Mouse (Mus musculus): ENCODE measurements at regions not wholly inside any gene's neighbourhood (a gene's known extent, or its start where the extent isn't known, plus 50 kb on each side); places are given as distances from the start of the nearest gene placed in this dataset.
A peak's percentile ranks its signal among the peaks of the same experiment; 100 is the strongest.

DNA sequence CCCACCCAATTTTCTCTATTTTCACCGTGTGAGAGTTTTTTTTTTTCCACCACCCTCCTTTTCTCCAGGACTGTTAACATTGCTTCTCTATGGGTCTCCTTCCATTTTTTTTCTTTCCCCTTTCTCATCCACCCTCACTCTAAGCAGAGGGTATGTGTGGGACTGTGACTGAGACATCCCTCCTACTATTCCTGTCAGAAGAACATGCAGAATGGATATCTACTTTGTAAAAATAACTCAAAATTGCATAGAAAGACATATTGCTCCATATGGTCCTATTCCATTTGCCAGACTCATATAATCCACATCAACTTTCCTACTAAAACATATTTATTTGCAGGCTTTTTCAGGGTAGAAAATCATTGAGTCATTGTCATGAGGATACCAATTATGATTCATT lies 135.3 kb upstream of the Pabpc4l start:
- DNase-seq (ENCODE audit: low read depth, low spot score), result no peak

DNA sequence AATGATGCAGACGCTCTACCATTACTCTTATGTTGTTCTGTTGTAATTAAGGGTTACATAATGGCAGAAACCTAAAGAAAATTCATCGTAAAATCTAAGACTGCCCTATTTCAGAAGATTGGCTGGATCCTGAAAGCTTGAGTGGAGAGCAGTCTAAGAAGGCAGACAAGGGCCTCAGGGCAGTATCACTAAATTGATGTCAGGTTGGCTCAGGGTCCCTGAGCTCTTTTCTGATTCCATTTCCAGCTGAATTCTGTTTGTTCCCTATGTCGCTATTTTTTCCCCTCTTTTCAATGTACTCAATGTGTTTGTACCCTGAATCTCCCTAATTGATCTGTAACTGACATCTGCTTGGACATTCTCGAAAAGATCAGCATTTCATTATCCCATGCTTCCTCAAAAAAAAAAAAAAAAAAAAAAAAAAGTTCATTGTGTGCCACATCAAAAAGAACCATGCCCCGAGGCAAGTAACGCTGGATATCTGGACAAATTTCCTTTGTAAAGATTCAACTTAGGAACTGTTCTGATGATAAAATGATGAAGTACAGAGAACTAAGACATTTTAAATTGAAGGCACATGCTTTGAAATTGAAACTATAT lies 118.7 kb upstream of the Pabpc4l start:
- DNase-seq (ENCODE audit: low read depth, low spot score), result no peak

DNA sequence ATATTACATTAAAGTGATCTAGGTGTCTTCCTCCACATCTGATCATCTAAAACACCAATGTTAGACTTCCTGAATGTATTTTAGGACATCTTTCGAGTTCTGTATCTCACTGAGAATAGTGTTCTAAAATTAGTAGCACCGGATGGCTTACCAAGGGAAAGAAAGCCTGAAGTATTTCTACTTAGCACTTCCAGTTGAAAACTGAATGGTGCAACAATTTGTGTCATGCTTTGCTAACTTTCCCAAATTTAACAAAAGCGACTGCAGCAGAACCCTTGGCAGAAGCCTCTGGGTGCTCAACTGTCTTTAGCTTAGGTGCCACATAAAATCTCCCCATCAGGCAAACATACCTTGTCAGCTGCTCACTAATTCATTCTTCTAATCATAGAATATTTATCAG lies 105.6 kb upstream of the Pabpc4l start:
- DNase-seq (ENCODE audit: low read depth, low spot score), result no peak

DNA sequence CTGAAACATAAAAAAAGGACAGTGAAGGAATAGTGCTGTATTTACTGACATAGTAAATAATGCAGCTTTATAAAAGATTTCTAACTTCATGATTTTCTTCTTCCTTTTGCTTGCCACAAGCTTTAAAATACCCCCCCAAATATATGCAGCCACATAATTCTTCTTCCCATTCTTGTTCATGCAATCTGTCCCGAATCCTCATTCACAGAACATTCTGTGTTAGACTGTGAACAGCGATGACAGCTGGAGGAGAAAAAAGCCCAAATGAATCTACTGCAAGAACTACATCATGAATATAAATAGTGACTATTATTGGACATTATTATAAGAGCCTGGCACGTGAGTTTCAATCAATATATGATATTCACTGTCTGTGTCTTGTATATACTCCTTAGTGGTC lies 90.6 kb upstream of the Pabpc4l start:
- DNase-seq (ENCODE audit: low read depth, low spot score), result no peak

DNA sequence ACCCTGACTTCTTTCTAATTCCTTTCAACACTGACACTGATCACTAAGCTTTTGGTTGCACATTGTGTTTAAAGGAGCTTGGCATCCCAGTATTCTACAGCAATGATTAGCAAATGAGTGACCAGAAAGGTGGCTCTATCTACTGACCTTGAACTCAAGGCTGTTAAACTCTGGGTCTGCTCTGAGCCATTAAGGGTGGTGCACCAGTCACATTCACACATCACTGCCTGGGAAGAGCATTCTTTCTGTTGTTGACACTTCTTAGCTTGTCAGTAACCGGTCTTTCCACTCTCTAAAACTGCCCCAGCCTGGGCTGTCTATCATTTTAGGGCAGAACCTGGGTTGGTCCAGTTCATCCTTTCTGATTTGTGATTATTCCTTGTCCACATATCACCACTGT lies 63.1 kb upstream of the Pabpc4l start:
- DNase-seq (ENCODE audit: low read depth, low spot score), result peak; percentile 48

DNA sequence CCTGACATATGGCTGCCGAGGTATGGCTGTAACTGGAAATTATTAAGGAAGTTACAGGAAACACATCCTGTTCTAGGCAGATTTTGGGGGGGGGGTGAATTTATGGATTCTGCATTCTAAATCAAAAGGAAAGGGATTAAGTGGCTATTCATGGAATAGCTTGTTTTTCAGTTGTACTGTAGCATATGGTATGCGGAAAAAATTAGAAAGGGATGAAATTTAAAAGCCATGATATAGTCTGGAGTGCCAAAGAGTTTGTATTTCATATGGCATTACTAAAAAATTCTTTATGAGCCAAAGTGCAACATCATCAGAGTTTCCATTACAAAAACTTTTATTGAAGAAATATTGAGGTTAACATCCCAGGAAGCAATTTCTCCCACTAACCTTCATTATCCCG lies 55.7 kb upstream of the Pabpc4l start:
- no peak for DNase-seq (ENCODE audit: low read depth, low spot score)

Data from ZHBTc4 (cell line).